Mouse (Mus musculus) effector memory CD4-positive, alpha-beta T cell, adult 7 months (primary cell): ENCODE measurements around the gene Ly9. TPM values are rescaled to one million over a fixed set of nuclear protein-coding genes. Genes with fewer than 3 reads are reported as not detected.

Experiments
- polyA plus RNA-seq: library from polyadenylated mRNA; unstranded; fragments of 100-300 nt; shearing (Covaris generic); gene quantifications from one replicate; pipeline ENCODE4 v1.2.1, GENCODE M21; 2017

Gene Ly9
- 118 TPM for polyA plus RNA-seq

DNA sequence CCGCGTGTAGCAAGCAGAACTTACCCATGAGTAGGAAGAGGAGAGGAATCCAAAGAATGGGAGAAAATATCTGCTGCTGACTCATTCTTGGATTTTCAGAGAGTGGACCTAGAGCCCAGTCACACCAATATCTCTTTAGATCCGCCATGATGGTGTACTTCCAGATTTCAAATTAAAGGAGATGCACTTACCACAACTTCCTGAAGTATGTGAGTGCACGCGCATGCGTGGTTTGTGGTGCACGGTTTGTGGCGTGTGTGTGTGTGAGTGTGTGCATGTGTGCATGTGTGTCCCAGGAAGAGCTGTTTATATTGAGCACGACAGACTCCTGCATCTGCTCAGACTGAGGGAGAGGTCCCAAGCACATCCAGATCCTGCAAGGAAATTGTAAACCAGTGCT, at the start of gene Ly9:
TSS of gene Ly9 (minus strand) at position 235 of the 400 bp plus-strand sequence.

GRCm38 (mm10) chr1:171652734-171653133, 45.5 kb upstream of the Ly9 start, which contains the start of gene Slamf7:
Gene Slamf7 (minus strand): TSS chr1:171653035.

GRCm38 (mm10) chr1:171558898-171559297, 48.3 kb downstream of the Ly9 start, which contains the start of gene Cd244a:
Gene Cd244a (plus strand): TSS chr1:171559193.

Other genes starting within 250 kb of the Ly9 start
- gene Klhdc9, start 246.6 kb downstream of the Ly9 start, polyA plus RNA-seq, result not detected
- gene Nectin4, start 237.3 kb downstream of the Ly9 start, polyA plus RNA-seq, result 0.24 TPM
- gene Arhgap30, start 218.5 kb downstream of the Ly9 start, polyA plus RNA-seq, result 148 TPM
- gene Usf1, start 196.1 kb downstream of the Ly9 start, polyA plus RNA-seq, result 56.8 TPM
- not detected for gene Tstd1, start 188.5 kb downstream of the Ly9 start, polyA plus RNA-seq
- gene F11r, start 169.9 kb downstream of the Ly9 start, polyA plus RNA-seq, result 0.56 TPM
- 5.7 TPM for gene Alyref2, start 103.9 kb downstream of the Ly9 start, polyA plus RNA-seq
- gene Itln1, start 72.1 kb downstream of the Ly9 start, polyA plus RNA-seq, result not detected
- 0.65 TPM for gene Cd244a, start 48.2 kb downstream of the Ly9 start, polyA plus RNA-seq
- gene Slamf7, start 45.6 kb upstream of the Ly9 start, polyA plus RNA-seq, result 73.3 TPM
- 158 TPM for gene Cd48, start 74.6 kb upstream of the Ly9 start, polyA plus RNA-seq
- gene Slamf1, start 159.7 kb upstream of the Ly9 start, polyA plus RNA-seq, result 84.2 TPM
- 109 TPM for gene Cd84, start 232.3 kb upstream of the Ly9 start, polyA plus RNA-seq